Mouse (Mus musculus) spleen, adult 2 months (tissue): ENCODE data around the gene Sec22b.

Experiments
- CTCF ChIP-seq: fragments of 200-500 bp; IDR thresholded peaks from 2 replicates; pipeline ENCODE4 v1.5.1; 2011; ENCODE audit warnings: mild to moderate bottlenecking, inconsistent platforms; ENCODE audit not compliant: insufficient read depth, insufficient read length, insufficient replicate concordance; ENCODE audit errors: extremely low read depth
- POLR2A ChIP-seq: fragments of 200-500 bp; IDR thresholded peaks from 2 replicates; pipeline ENCODE4 v1.6.1; 2011; ENCODE audit warnings: low read depth, low read length, inconsistent platforms

DNA sequence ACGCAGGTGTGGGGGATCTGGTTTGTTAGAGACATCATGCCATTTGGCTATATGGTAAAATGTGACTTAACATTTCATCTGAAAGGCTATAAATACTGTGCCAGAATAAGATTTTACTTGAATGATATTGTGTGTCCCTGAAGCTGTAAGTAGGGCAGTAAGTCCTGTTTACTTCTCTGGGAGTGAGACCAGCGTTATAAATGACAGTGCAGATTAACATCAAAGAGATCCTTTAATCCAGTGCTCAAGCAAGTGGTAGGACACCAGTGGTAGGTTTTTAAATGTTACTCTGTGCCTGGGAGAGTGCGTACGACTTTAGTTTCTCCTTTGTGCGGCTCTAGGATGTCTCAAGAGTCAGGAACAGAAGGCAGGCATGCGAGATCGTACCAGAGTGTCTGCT, 10.1 kb downstream of the Sec22b start:
- no peak for TF ChIP-seq POLR2A
- TF ChIP-seq CTCF: no peak
